Mouse (Mus musculus) forebrain, embryonic 15.5 days (tissue): ENCODE data around the gene Ppara. TPM values are rescaled to one million over a fixed set of nuclear protein-coding genes. Genes with fewer than 3 reads are reported as not detected.

Experiments used
- ATAC-seq: fragments of 200-750 bp; cut with Nextera tagmentation; replicated peaks from 2 replicates; pipeline ENCODE4 v1.8.0; 2017; ENCODE audit warnings: mild to moderate bottlenecking, moderate TSS enrichment, moderate library complexity
- H3K27ac ChIP-seq: fragments of 300-500 bp; sonication (generic); replicated peaks from 2 replicates; pipeline ENCODE4 v1.5.1; 2015; ENCODE audit warnings: mild to moderate bottlenecking, inconsistent platforms
- H3K27me3 ChIP-seq: fragments of 300-500 bp; sonication (generic); 2 replicates; pipeline ENCODE4 v1.6.1; 2015; ENCODE audit warnings: inconsistent platforms
- H3K36me3 ChIP-seq: fragments of 300-500 bp; sonication (generic); 2 replicates; pipeline ENCODE4 v1.6.1; 2015; ENCODE audit warnings: mild to moderate bottlenecking, inconsistent platforms
- H3K4me1 ChIP-seq: fragments of 300-500 bp; sonication (generic); 2 replicates; pipeline ENCODE4 v1.6.1; 2015; ENCODE audit warnings: inconsistent platforms
- H3K4me2 ChIP-seq: fragments of 300-500 bp; sonication (generic); replicated peaks from 2 replicates; pipeline ENCODE4 v1.6.1; 2015; ENCODE audit warnings: mild to moderate bottlenecking, inconsistent platforms
- H3K4me3 ChIP-seq: fragments of 300-500 bp; sonication (generic); 2 replicates; pipeline ENCODE4 v1.5.1; 2015; ENCODE audit warnings: mild to moderate bottlenecking, inconsistent platforms
- H3K9ac ChIP-seq: fragments of 300-500 bp; sonication (generic); replicated peaks from 2 replicates; pipeline ENCODE4 v1.6.1; 2015; ENCODE audit warnings: mild to moderate bottlenecking, inconsistent platforms
- H3K9me3 ChIP-seq: fragments of 300-500 bp; sonication (generic); 2 replicates; pipeline ENCODE4 v1.6.1; 2016; ENCODE audit warnings: inconsistent platforms
- WGBS: fragments of 180-500 bp; shearing (Covaris S2); methylation state at CpG from one replicate; pipeline ENCODE4 v1.1.7; 2015; ENCODE audit warnings: mixed read lengths; 5-methylcytosine and 5-hydroxymethylcytosine counted together
- polyA plus RNA-seq: library from polyadenylated mRNA; unstranded; fragments of >200 nt; fragmentation: Nextera tagmentation; extraction: Ambion mirVana; gene quantifications from 2 replicates; pipeline ENCODE4 v1.2.1, GENCODE M21; 2015

Ppara gene
- polyA plus RNA-seq, 1 experiment from 2014 or later, result 1.5 TPM

- no peak overlapping the region for H3K9ac ChIP-seq
- no peak overlapping the region for H3K4me3 ChIP-seq
- H3K9me3 ChIP-seq, result no peaks in the 10 kb centered on the region
- 82% methylated on average over 6 of the region's 6 CpGs for WGBS
- H3K4me1 ChIP-seq, result no peaks in the 10 kb centered on the region
- H3K27ac ChIP-seq, result no peak overlapping the region
- H3K36me3 ChIP-seq, result no peaks in the 10 kb centered on the region
- H3K27me3 ChIP-seq, result no peaks in the 10 kb centered on the region
- no peak for ATAC-seq
- no peak overlapping the region for H3K4me2 ChIP-seq
Measured at GRCm38 (mm10) chr15:85795516-85795915, 60.7 kb downstream of the Ppara start.

GRCm38 (mm10) chr15:85798676-85799075 is 63.9 kb downstream of the Ppara start:
- no peak overlapping the region for H3K9ac ChIP-seq
- no peaks in the 10 kb centered on the region for H3K36me3 ChIP-seq
- 90% methylated on average over 8 of the region's 8 CpGs for WGBS
- 0 out of 2 replicates have a peak, but pooled peaks cover 3% of the 10 kb centered on the region for H3K4me1 ChIP-seq
- no peak overlapping the region for H3K4me3 ChIP-seq
- H3K27ac ChIP-seq, result no peak overlapping the region
- H3K9me3 ChIP-seq, result no peaks in the 10 kb centered on the region
- H3K27me3 ChIP-seq, result no peaks in the 10 kb centered on the region
- H3K4me2 ChIP-seq, result no peak overlapping the region
- ATAC-seq, result no peak

GRCm38 (mm10) chr15:85802931-85803330 is 68.1 kb downstream of the Ppara start:
- H3K4me2 ChIP-seq, result no peak overlapping the region
- WGBS, result 82% methylated on average over 2 of the region's 2 CpGs
- no peak for ATAC-seq

GRCm38 (mm10) chr15:85806886-85807285 is 72.1 kb downstream of the Ppara start:
- no peak overlapping the region for H3K27ac ChIP-seq
- WGBS, result 80% methylated on average over 4 of the region's 4 CpGs
- no peak overlapping the region for H3K9ac ChIP-seq
- no peaks in the 10 kb centered on the region for H3K36me3 ChIP-seq
- peaks cover 17% of the 10 kb centered on the region for H3K4me1 ChIP-seq
- no peak for ATAC-seq
- no peak overlapping the region for H3K4me2 ChIP-seq
- no peaks in the 10 kb centered on the region for H3K9me3 ChIP-seq
- no peak overlapping the region for H3K4me3 ChIP-seq
- H3K27me3 ChIP-seq, result no peaks in the 10 kb centered on the region

More at GRCm38 (mm10) chr15:85802931-85803330, 68.1 kb downstream of the Ppara start:
- Histone ChIP-seq H3K27me3 (no peaks in the 10 kb centered on the region), H3K4me3 (no peak overlapping the region), H3K36me3 (no peaks in the 10 kb centered on the region), H3K9me3 (no peaks in the 10 kb centered on the region), H3K4me1 (0 out of 2 replicates have a peak, but pooled peaks cover 3% of the 10 kb centered on the region), H3K27ac (no peak overlapping the region), H3K9ac (no peak overlapping the region)

GRCm38 (mm10) chr15:85807404-85807803 is 72.6 kb downstream of the Ppara start:
- WGBS, result 86% methylated on average over 4 of the region's 4 CpGs
- H3K4me3 ChIP-seq, result no peak overlapping the region
- H3K27ac ChIP-seq, result no peak overlapping the region
- peaks cover 21% of the 10 kb centered on the region for H3K4me1 ChIP-seq
- no peak for ATAC-seq
- H3K27me3 ChIP-seq, result no peaks in the 10 kb centered on the region
- H3K9me3 ChIP-seq, result no peaks in the 10 kb centered on the region
- no peak overlapping the region for H3K9ac ChIP-seq
- H3K36me3 ChIP-seq, result no peaks in the 10 kb centered on the region
- no peak overlapping the region for H3K4me2 ChIP-seq

- Histone ChIP-seq H3K9me3 (no peaks in the 10 kb centered on the region), H3K4me2 (no peak overlapping the region), H3K36me3 (no peaks in the 10 kb centered on the region), H3K27me3 (no peaks in the 10 kb centered on the region), H3K27ac (no peak overlapping the region), H3K4me3 (no peak overlapping the region), H3K9ac (no peak overlapping the region), H3K4me1 (peaks cover 18% of the 10 kb centered on the region)
- WGBS, result 77% methylated on average over 6 of the region's 6 CpGs
- ATAC-seq, result no peak
Measured at GRCm38 (mm10) chr15:85808031-85808430, 73.2 kb downstream of the Ppara start.

- no peaks in the 10 kb centered on the region for H3K27me3 ChIP-seq
- H3K4me2 ChIP-seq, result no peak overlapping the region
- no peaks in the 10 kb centered on the region for H3K9me3 ChIP-seq
- H3K4me3 ChIP-seq, result no peak overlapping the region
- no peak overlapping the region for H3K27ac ChIP-seq
- H3K36me3 ChIP-seq, result no peaks in the 10 kb centered on the region
- H3K9ac ChIP-seq, result no peak overlapping the region
- no peak for ATAC-seq
- peaks cover 18% of the 10 kb centered on the region for H3K4me1 ChIP-seq
- 47% methylated on average over 8 of the region's 8 CpGs for WGBS
Measured at GRCm38 (mm10) chr15:85808434-85808833, 73.7 kb downstream of the Ppara start.

GRCm38 (mm10) chr15:85809091-85809490 is 74.3 kb downstream of the Ppara start:
- Histone ChIP-seq H3K9ac (no peak overlapping the region), H3K4me3 (no peak overlapping the region), H3K27me3 (no peaks in the 10 kb centered on the region), H3K4me2 (no peak overlapping the region), H3K27ac (no peak overlapping the region), H3K9me3 (no peaks in the 10 kb centered on the region), H3K4me1 (peaks cover 18% of the 10 kb centered on the region), H3K36me3 (no peaks in the 10 kb centered on the region)
- ATAC-seq, result no peak
- WGBS, result 87% methylated on average over 12 of the region's 12 CpGs

- Histone ChIP-seq H3K4me3 (peak overlapping the region; percentile 74), H3K4me2 (peak overlapping the region; percentile 70), H3K27ac (peak overlapping the region; percentile 95; the same call in 1 of the 2 replicates), H3K9me3 (no peaks in the 10 kb centered on the region), H3K27me3 (no peaks in the 10 kb centered on the region), H3K4me1 (peaks cover 18% of the 10 kb centered on the region), H3K9ac (no peak overlapping the region; the same call in 1 of the 2 replicates), H3K36me3 (no peaks in the 10 kb centered on the region)
- no peak for ATAC-seq
- WGBS, result 87% methylated on average over 5 of the region's 5 CpGs
Measured at GRCm38 (mm10) chr15:85810462-85810805, 75.7 kb downstream of the Ppara start.

- peak overlapping the region; percentile 74 for H3K4me3 ChIP-seq
- no peaks in the 10 kb centered on the region for H3K27me3 ChIP-seq
- WGBS, result 3% methylated on average over 36 of the region's 36 CpGs
- peak; percentile 90 for ATAC-seq
- no peaks in the 10 kb centered on the region for H3K9me3 ChIP-seq
- H3K27ac ChIP-seq, result peak overlapping the region; percentile 95
- no peaks in the 10 kb centered on the region for H3K36me3 ChIP-seq
- peak overlapping the region; percentile 77 for H3K9ac ChIP-seq
- peaks cover 18% of the 10 kb centered on the region for H3K4me1 ChIP-seq
- peak overlapping the region; percentile 70 for H3K4me2 ChIP-seq
Measured at GRCm38 (mm10) chr15:85810806-85811521, 76.2 kb downstream of the Ppara start.

GRCm38 (mm10) chr15:85811535-85812277 is 76.9 kb downstream of the Ppara start, which contains the start of gene Cdpf1:
Gene Cdpf1 (minus strand): TSS chr15:85811697.
- Histone ChIP-seq H3K4me1 (peaks cover 18% of the 10 kb centered on the region), H3K9ac (peak within 1 kb of the TSS; percentile 77), H3K36me3 (no peaks in the 10 kb centered on the region), H3K27ac (peak within 1 kb of the TSS; percentile 95), H3K4me3 (peak within 1 kb of the TSS; percentile 74), H3K27me3 (no peaks in the 10 kb centered on the region), H3K9me3 (no peaks in the 10 kb centered on the region), H3K4me2 (peak within 1 kb of the TSS; percentile 70)
- peak; percentile 96 for ATAC-seq
- WGBS, result 3% methylated on average over 36 of the region's 36 CpGs

- H3K9ac ChIP-seq, result no peak overlapping the region
- no peak overlapping the region for H3K4me2 ChIP-seq
- no peaks in the 10 kb centered on the region for H3K9me3 ChIP-seq
- H3K27ac ChIP-seq, result no peak overlapping the region
- no peaks in the 10 kb centered on the region for H3K36me3 ChIP-seq
- no peak overlapping the region for H3K4me3 ChIP-seq
- H3K27me3 ChIP-seq, result no peaks in the 10 kb centered on the region
- ATAC-seq, result no peak
- 63% methylated on average over 10 of the region's 10 CpGs for whole genome bisulfite sequencing
- H3K4me1 ChIP-seq, result peaks cover 18% of the 10 kb centered on the region
Measured at GRCm38 (mm10) chr15:85813428-85813827, 78.6 kb downstream of the Ppara start.
